Mouse (Mus musculus): ENCODE data around the gene Brd3os. TPM values are rescaled to one million over a fixed set of nuclear protein-coding genes. Genes with fewer than 3 reads are reported as not detected.

Gene Brd3os
- polyA plus RNA-seq (2015; fragmentation: Nextera tagmentation; extraction: Ambion mirVana), result 0.48 and 0.60 TPM in 2 replicates

- Histone ChIP-seq H3K27ac (no peak within 1 kb of the TSS), H3K9me3 (replicated peaks) (no peaks in the 10 kb centered on the region), H3K36me3 (peaks cover 26% of the 10 kb centered on the region), H3K4me2 (peak within 1 kb of the TSS; percentile 91), H3K4me1 (replicated peaks) (peaks cover 34% of the 10 kb centered on the region), H3K4me3 (replicated peaks) (peak within 1 kb of the TSS; percentile 64), H3K9ac (peak within 1 kb of the TSS; percentile 67), H3K27me3 (no peaks in the 10 kb centered on the region)
- DNase-seq (peak; percentile 90), ATAC-seq (ENCODE audit: low read depth) (peak; percentile 81)
- WGBS (ENCODE audit: insufficient replicate concordance), result 2% methylated on average over 36 of the region's 36 CpGs
Observed at GRCm38 (mm10) chr2:27441767-27442707, at the start of gene Brd3os. Gene Brd3os, plus strand, starts transcription at chr2:27442324.

- Histone ChIP-seq H3K9me3 (replicated peaks) (0 out of 2 replicates have a peak, but pooled peaks cover under 1% of the 10 kb centered on the region), H3K9ac (no peak overlapping the region), H3K4me2 (no peak overlapping the region), H3K27ac (no peak overlapping the region), H3K4me3 (replicated peaks) (no peak overlapping the region), H3K27me3 (no peaks in the 10 kb centered on the region), H3K4me1 (replicated peaks) (peaks cover 53% of the 10 kb centered on the region), H3K36me3 (peaks cover 6% of the 10 kb centered on the region; the same call in 1 of the 2 replicates)
- 68% methylated on average over 10 of the region's 10 CpGs for WGBS (ENCODE audit: insufficient replicate concordance)
- no peak for ATAC-seq (ENCODE audit: low read depth)
- DNase-seq, result no peak
Observed at GRCm38 (mm10) chr2:27394158-27394832, 47.8 kb upstream of the Brd3os start.

- H3K4me2 ChIP-seq, result no peak overlapping the region
- H3K9me3 ChIP-seq (replicated peaks), result 0 out of 2 replicates have a peak, but pooled peaks cover 6% of the 10 kb centered on the region
- H3K27ac ChIP-seq, result no peak overlapping the region
- no peaks in the 10 kb centered on the region for H3K27me3 ChIP-seq
- no peak overlapping the region for H3K9ac ChIP-seq
- ATAC-seq (ENCODE audit: low read depth) (no peak), DNase-seq (no peak)
- peaks cover 8% of the 10 kb centered on the region; the same call in 1 of the 2 replicates for H3K36me3 ChIP-seq
- 69% methylated on average over 17 of the region's 17 CpGs for WGBS (ENCODE audit: insufficient replicate concordance)
- H3K4me1 ChIP-seq (replicated peaks), result peaks cover 29% of the 10 kb centered on the region
- no peak overlapping the region for H3K4me3 ChIP-seq (replicated peaks)
Observed at GRCm38 (mm10) chr2:27396656-27397440, 45.3 kb upstream of the Brd3os start.

DNA sequence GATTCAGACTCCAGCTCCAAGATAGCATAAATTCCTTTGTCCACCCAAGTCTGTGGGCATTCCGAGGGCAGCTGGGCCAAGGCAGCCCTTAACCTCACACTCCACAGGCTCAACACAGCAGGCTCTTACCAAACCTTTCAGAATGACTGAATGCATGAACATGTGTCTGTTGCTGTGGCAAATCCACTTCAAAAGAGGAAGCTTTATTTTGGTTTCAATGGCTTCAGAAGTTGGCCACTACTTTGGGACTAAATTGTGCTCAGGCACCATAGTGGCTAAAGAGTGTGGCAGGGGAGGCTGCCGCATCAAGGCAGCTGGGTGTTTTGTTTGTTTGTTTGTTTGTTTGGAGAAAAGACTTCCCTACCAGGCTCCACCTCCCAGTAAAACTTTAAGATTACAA is 42.0 kb upstream of the Brd3os start:
- H3K9ac ChIP-seq, result no peak overlapping the region
- H3K9me3 ChIP-seq (replicated peaks), result 0 out of 2 replicates have a peak, but pooled peaks cover 6% of the 10 kb centered on the region
- H3K36me3 ChIP-seq, result peaks cover 8% of the 10 kb centered on the region; the same call in 1 of the 2 replicates
- no peaks in the 10 kb centered on the region for H3K27me3 ChIP-seq
- DNase-seq (no peak), ATAC-seq (ENCODE audit: low read depth) (no peak)
- H3K4me3 ChIP-seq (replicated peaks), result no peak overlapping the region
- peaks cover 35% of the 10 kb centered on the region for H3K4me1 ChIP-seq (replicated peaks)
- H3K4me2 ChIP-seq, result no peak overlapping the region
- WGBS (ENCODE audit: insufficient replicate concordance), result 76% methylated on average over 2 of the region's 2 CpGs
- H3K27ac ChIP-seq, result no peak overlapping the region

DNA sequence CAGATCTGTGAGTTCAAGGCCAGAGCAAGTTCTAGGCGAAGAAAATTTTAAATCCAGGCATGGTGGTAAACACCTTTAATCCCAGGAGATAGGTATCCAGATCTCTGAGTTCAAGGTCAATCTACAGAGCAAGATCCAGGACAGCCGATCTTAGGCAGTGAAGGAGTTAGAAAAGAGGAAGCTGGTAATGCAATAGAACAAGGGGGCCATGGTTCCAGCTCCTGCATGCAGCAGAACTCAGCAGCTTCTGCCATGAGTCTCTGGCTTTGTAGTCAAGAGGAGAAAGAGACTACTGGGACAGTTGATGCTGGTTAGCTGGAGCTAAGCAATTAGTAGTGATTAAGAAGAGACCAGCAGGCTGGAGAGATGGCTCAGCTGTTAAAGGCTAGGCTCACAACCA is 40.6 kb upstream of the Brd3os start:
- H3K4me2 ChIP-seq, result no peak overlapping the region
- no peak overlapping the region for H3K9ac ChIP-seq
- no peaks in the 10 kb centered on the region for H3K27me3 ChIP-seq
- ATAC-seq (ENCODE audit: low read depth), result no peak
- no peak overlapping the region for H3K27ac ChIP-seq
- no peak overlapping the region for H3K4me3 ChIP-seq (replicated peaks)
- H3K4me1 ChIP-seq (replicated peaks), result peaks cover 35% of the 10 kb centered on the region
- no peak for DNase-seq
- H3K36me3 ChIP-seq, result peaks cover 8% of the 10 kb centered on the region; the same call in 1 of the 2 replicates
- 42% methylated on average over 2 of the region's 2 CpGs for WGBS (ENCODE audit: insufficient replicate concordance)
- 0 out of 2 replicates have a peak, but pooled peaks cover 6% of the 10 kb centered on the region for H3K9me3 ChIP-seq (replicated peaks)

GRCm38 (mm10) chr2:27404375-27405093 is 37.6 kb upstream of the Brd3os start:
- DNase-seq (no peak), ATAC-seq (ENCODE audit: low read depth) (peak; percentile 49; the same call in 1 of the 2 replicates)
- Histone ChIP-seq H3K9me3 (replicated peaks) (0 out of 2 replicates have a peak, but pooled peaks cover 3% of the 10 kb centered on the region), H3K4me3 (replicated peaks) (no peak overlapping the region), H3K4me2 (no peak overlapping the region), H3K27me3 (no peaks in the 10 kb centered on the region), H3K4me1 (replicated peaks) (peaks cover 60% of the 10 kb centered on the region), H3K9ac (no peak overlapping the region), H3K27ac (0 out of 2 replicates have a peak overlapping the region, but pooled peaks have one; percentile 3), H3K36me3 (peaks cover under 1% of the 10 kb centered on the region; the same call in 1 of the 2 replicates)
- 53% methylated on average over 6 of the region's 6 CpGs for WGBS (ENCODE audit: insufficient replicate concordance)

DNA sequence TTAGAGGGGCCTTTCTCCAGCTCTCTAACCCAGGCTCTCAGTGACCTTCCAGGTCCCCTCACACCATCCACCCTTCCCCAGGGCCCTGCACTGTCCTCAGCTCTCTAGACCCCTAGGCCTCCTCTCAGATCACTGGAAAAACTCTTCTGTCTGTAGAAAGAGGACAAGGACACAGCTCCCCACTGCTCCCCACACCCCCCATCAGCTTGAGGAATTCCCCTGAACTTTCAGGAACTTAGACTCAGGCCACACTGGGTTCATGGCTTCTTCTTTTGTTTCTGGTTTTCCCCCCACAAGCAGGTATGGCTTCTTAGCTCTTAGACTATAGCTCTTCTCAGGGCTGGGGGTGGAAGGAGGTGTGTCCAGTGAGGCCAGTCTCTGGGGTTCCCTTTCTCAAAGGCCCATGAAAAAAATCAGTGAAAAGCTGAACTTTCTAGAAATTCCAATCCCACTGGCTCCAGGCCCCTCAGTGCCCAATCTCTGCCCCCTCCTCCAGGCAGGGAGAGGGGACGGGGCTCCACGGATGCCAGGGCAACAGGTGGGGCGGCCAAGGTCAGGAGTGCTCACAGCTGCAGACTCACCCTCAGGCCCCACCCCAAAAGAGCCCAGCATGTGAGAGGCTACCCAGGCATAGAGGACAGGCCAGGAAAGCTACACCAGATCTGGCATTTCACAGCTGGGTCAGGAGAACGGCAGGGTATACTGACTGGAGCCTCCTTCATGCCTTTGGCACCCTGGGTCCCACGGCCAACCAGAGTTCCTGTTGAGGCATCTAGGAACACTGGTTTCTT is 36.8 kb upstream of the Brd3os start:
- no peak overlapping the region for H3K4me2 ChIP-seq
- 0 out of 2 replicates have a peak overlapping the region, but pooled peaks have one; percentile 3 for H3K27ac ChIP-seq
- WGBS (ENCODE audit: insufficient replicate concordance), result 54% methylated on average over 5 of the region's 5 CpGs

GRCm38 (mm10) chr2:27406928-27407327 is 35.2 kb upstream of the Brd3os start:
- DNase-seq (no peak), ATAC-seq (ENCODE audit: low read depth) (no peak)
- H3K4me3 ChIP-seq (replicated peaks), result no peak overlapping the region
- peaks cover 78% of the 10 kb centered on the region for H3K4me1 ChIP-seq (replicated peaks)
- H3K9me3 ChIP-seq (replicated peaks), result no peaks in the 10 kb centered on the region
- WGBS (ENCODE audit: insufficient replicate concordance), result 51% methylated on average over 5 of the region's 5 CpGs
- no peak overlapping the region for H3K4me2 ChIP-seq
- no peak overlapping the region for H3K9ac ChIP-seq
- H3K36me3 ChIP-seq, result no peaks in the 10 kb centered on the region
- H3K27me3 ChIP-seq, result no peaks in the 10 kb centered on the region
- H3K27ac ChIP-seq, result no peak overlapping the region

More for the DNA sequence above, 36.8 kb upstream of the Brd3os start:
- no peak for DNase-seq
- ATAC-seq (ENCODE audit: low read depth), result 0 out of 2 replicates have a peak, but pooled peaks have one; percentile 18
- no peaks in the 10 kb centered on the region for H3K27me3 ChIP-seq
- no peaks in the 10 kb centered on the region for H3K36me3 ChIP-seq
- H3K4me1 ChIP-seq (replicated peaks), result peaks cover 62% of the 10 kb centered on the region
- no peaks in the 10 kb centered on the region for H3K9me3 ChIP-seq (replicated peaks)
- H3K4me3 ChIP-seq (replicated peaks), result no peak overlapping the region
- H3K9ac ChIP-seq, result no peak overlapping the region

DNA sequence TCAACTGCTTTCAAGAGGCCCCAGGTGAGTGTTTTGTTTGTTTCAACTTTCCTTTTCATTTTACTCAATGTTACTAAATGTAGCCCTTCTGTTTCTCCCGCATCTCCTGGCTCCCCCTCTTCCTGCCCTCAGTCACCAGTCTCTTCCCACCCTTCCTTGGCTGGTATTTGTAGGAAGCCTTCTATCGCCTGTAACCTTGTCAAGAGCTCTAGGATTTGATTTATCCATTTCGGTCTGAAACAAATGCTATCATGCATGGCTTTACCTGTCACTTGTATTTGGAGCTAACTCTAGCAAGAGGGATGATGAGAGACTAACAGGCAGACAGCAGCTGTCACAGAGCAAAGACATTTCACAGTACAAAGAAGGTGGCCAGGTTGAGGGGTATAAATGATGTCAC is 33.9 kb upstream of the Brd3os start:
- no peaks in the 10 kb centered on the region for H3K9me3 ChIP-seq (replicated peaks)
- no peaks in the 10 kb centered on the region for H3K27me3 ChIP-seq
- H3K36me3 ChIP-seq, result no peaks in the 10 kb centered on the region
- H3K9ac ChIP-seq, result no peak overlapping the region
- H3K4me3 ChIP-seq (replicated peaks), result no peak overlapping the region
- H3K27ac ChIP-seq, result no peak overlapping the region
- H3K4me1 ChIP-seq (replicated peaks), result peaks cover 83% of the 10 kb centered on the region
- H3K4me2 ChIP-seq, result no peak overlapping the region
- WGBS (ENCODE audit: insufficient replicate concordance), result 52% methylated on average over 3 of the region's 3 CpGs
- ATAC-seq (ENCODE audit: low read depth), result no peak
- DNase-seq, result no peak
